Mouse (Mus musculus) kidney, adult 2 months (tissue): ENCODE results near the gene Abca14. TPM values are rescaled to one million over a fixed set of nuclear protein-coding genes. Genes with fewer than 3 reads are reported as not detected.
"Not testable (repeated sequence)": the region's sequence is repeated elsewhere in the genome, so short reads cannot be mapped to it uniquely, and the experiment has no call there.

Experiments used
- DNase-seq: peaks from one replicate; pipeline ENCODE4 v3.0.0; 2021
- H3K27ac ChIP-seq: fragments of 200-500 bp; 2 replicates; pipeline ENCODE4 v1.5.1; 2012; ENCODE audit warnings: low read depth, low read length, control low read depth, inconsistent platforms; ENCODE audit not compliant: insufficient read depth
- H3K27me3 ChIP-seq: fragments of 200-500 bp; replicated peaks from 2 replicates; pipeline ENCODE4 v1.6.1; 2012; ENCODE audit warnings: mild to moderate bottlenecking, moderate library complexity, low read length, inconsistent platforms; ENCODE audit not compliant: control insufficient read depth, insufficient read depth
- H3K36me3 ChIP-seq: fragments of 200-500 bp; 2 replicates; pipeline ENCODE4 v1.6.1; 2012; ENCODE audit warnings: mild to moderate bottlenecking, moderate library complexity, low read length, inconsistent platforms; ENCODE audit not compliant: control insufficient read depth, insufficient read depth
- H3K4me1 ChIP-seq: fragments of 200-500 bp; 2 replicates; pipeline ENCODE4 v1.6.1; 2011; ENCODE audit warnings: low read length; ENCODE audit not compliant: control insufficient read depth, insufficient read depth
- H3K4me3 ChIP-seq: fragments of 200-500 bp; 2 replicates; pipeline ENCODE4 v1.5.1; 2011; ENCODE audit warnings: mild to moderate bottlenecking, low read depth, low read length, control low read depth; ENCODE audit not compliant: insufficient read depth
- CTCF ChIP-seq: fragments of 200-500 bp; conservative IDR thresholded peaks from 2 replicates; pipeline ENCODE4 v1.5.1; 2011; ENCODE audit warnings: low read depth, mild to moderate bottlenecking, control low read depth, low read length, moderate library complexity, mixed read lengths; ENCODE audit not compliant: insufficient read depth, insufficient read length
- POLR2A ChIP-seq: fragments of 200-500 bp; IDR thresholded peaks from one replicate; pipeline ENCODE4 v1.6.1; 2011; ENCODE audit warnings: low read depth, low read length, control low read depth
- WGBS: fragments of 180-500 bp; shearing (Covaris S2); methylation state at CpG from one replicate; pipeline ENCODE4 v1.1.7; 2018; 5-methylcytosine and 5-hydroxymethylcytosine counted together
- polyA plus RNA-seq: library from polyadenylated mRNA; depleted of rRNA; stranded (reverse); fragments of >200 nt; gene quantifications from 2 replicates; pipeline ENCODE4 v1.2.3, GENCODE M21; 2012; rRNA removed

Abca14 gene
- polyA plus RNA-seq, 1 experiment: 0.06 TPM

DNA sequence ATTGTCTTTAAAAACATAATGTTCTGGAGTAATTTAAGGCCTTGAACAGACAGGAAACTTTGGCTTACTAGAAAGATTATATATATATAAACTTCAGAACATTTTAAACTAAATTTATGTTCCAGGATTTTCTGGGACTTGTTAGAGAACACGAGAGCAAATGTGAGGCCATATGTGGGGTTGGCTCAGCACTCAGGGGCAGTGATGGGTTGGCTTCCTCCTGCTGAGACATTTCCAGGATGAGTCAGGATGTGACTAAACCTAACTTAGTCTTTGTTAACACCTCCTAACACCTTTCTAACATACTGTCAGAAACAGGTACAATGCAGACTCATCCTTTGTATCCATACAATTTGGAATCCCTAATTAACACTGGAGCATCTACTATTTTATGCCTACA is 112.3 kb downstream of the Abca14 start:
- Histone ChIP-seq H3K36me3 (no peaks in the 10 kb centered on the region), H3K4me1 (no peaks in the 10 kb centered on the region), H3K27me3 (no peaks in the 10 kb centered on the region), H3K4me3 (no peak overlapping the region), H3K27ac (no peak overlapping the region)
- TF ChIP-seq CTCF: no peak
- no peak for TF ChIP-seq POLR2A
- DNase-seq: no peak
- 68% methylated on average over 1 of the region's 1 CpGs for WGBS

- no peak for TF ChIP-seq CTCF
- no peak for TF ChIP-seq POLR2A
- Histone ChIP-seq H3K27me3 (no peaks in the 10 kb centered on the region), H3K27ac (no peak overlapping the region), H3K4me1 (peaks cover 4% of the 10 kb centered on the region), H3K36me3 (no peaks in the 10 kb centered on the region), H3K4me3 (no peak overlapping the region)
- WGBS: 43% methylated on average over 4 of the region's 4 CpGs
- no peak for DNase-seq
Measured at GRCm38 (mm10) chr7:120322963-120323362, 119.2 kb downstream of the Abca14 start.

- H3K4me3 ChIP-seq, H3K4me1 ChIP-seq, H3K36me3 ChIP-seq, H3K27me3 ChIP-seq, DNase-seq, H3K27ac ChIP-seq: not testable (repeated sequence)
- WGBS: 78% methylated on average over 2 of the region's 2 CpGs
Measured at GRCm38 (mm10) chr7:120325911-120326310, 122.2 kb downstream of the Abca14 start.

GRCm38 (mm10) chr7:120327220-120328073 is 123.7 kb downstream of the Abca14 start:
- peak; percentile 24 for DNase-seq
- H3K27me3 ChIP-seq: no peaks in the 10 kb centered on the region
- H3K27ac ChIP-seq: no peak overlapping the region
- no peaks in the 10 kb centered on the region for H3K36me3 ChIP-seq
- 14% methylated on average over 22 of the region's 22 CpGs for WGBS
- TF ChIP-seq POLR2A (no peak), CTCF (peak; percentile 28; the same call in 1 of the 2 replicates)
- H3K4me3 ChIP-seq: no peak overlapping the region
- peaks cover 5% of the 10 kb centered on the region for H3K4me1 ChIP-seq

DNA sequence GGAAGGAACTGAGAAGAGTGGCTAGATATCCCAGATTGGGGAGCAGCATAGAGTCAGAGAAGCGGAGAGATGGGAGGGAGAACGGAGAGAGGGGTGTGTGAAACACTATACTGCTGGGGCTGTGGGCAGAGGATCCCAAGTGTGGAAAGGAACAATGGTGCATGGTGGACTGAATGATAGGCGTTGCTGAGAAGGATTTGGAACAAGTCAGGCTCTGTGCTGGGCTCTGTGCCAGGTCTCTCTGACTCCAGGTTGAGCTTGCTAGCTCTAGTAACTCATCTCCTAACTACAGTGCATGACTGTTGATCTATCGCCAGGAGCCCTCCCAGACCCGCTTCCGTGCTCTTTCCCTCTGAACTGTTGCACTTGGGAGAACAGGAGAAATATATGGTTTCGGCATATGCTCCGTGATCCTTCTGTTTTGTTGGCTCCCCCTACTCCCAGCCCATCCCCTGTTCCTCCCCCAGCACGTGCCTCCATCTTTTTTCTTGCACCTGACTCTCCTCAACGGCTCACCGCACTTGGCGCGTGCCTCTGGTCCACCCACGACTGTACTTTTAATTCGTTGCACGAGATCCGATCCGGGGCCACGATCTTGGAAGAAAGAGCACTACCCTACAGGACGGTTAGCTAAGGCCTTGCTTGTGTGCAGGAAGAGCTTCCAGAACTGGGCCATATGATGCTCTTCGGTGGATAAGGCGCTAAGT is 124.5 kb downstream of the Abca14 start, which contains the start of gene Abca15:
Gene Abca15 (plus strand): TSS at position 584 of the 707 bp plus-strand sequence.
- Histone ChIP-seq H3K27ac (no peak within 1 kb of the TSS), H3K36me3 (no peaks in the 10 kb centered on the region), H3K4me1 (peaks cover 5% of the 10 kb centered on the region), H3K27me3 (no peaks in the 10 kb centered on the region), H3K4me3 (no peak within 1 kb of the TSS)
- 24% methylated on average over 22 of the region's 22 CpGs for WGBS
- peak; percentile 85 for DNase-seq
- TF ChIP-seq CTCF: no peak
- TF ChIP-seq POLR2A: no peak

DNA sequence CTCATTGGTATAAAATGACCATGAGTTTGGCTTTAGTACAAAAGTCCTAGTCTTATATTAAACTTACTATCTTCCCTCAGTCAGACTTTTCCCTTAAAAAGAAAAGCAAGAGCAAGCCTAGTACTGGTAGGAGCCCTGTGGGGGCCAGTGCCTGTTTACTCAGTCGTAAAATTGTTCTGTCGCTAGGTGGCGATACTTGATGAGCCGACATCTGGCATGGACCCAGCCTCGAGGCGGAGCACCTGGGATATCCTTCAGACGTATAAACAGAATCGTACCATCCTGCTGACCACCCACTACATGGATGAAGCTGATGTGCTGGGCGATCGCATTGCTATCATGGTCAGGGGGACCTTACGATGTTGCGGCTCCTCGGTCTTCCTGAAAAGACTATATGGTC is 157.4 kb downstream of the Abca14 start:
- H3K27ac ChIP-seq: no peak overlapping the region
- no peak overlapping the region for H3K4me3 ChIP-seq
- H3K27me3 ChIP-seq: no peaks in the 10 kb centered on the region
- H3K4me1 ChIP-seq: no peaks in the 10 kb centered on the region
- TF ChIP-seq CTCF: 0 out of 2 replicates have a peak, but pooled peaks have one; percentile 23
- TF ChIP-seq POLR2A: no peak
- DNase-seq: no peak
- no peaks in the 10 kb centered on the region for H3K36me3 ChIP-seq
- WGBS: 40% methylated on average over 13 of the region's 13 CpGs

Other genes starting within 250 kb of the Abca14 start
- gene Dnah3, start 108.7 kb upstream of the Abca14 start, polyA plus RNA-seq: 0.19 and 0.30 TPM in 2 replicates
- gene Tmem159, start 101.6 kb upstream of the Abca14 start, polyA plus RNA-seq: 27.6 and 27.8 TPM in 2 replicates
- not detected in 2 replicates for gene Zp2, start 58.7 kb upstream of the Abca14 start, polyA plus RNA-seq
- gene Anks4b, start 30.1 kb upstream of the Abca14 start, polyA plus RNA-seq: 10.8 and 15.0 TPM in 2 replicates
- 30.2 and 30.9 TPM in 2 replicates for gene Crym, start 1.9 kb upstream of the Abca14 start, polyA plus RNA-seq
- gene Abca15, start 124.7 kb downstream of the Abca14 start, polyA plus RNA-seq: not detected in 2 replicates
- gene Abca16, start 205.7 kb downstream of the Abca14 start, polyA plus RNA-seq: not detected in 2 replicates